Mouse (Mus musculus) heart, postnatal 0 days (tissue): ENCODE measurements around the gene B230104I21Rik.

Experiments
- CTCF ChIP-seq: IDR thresholded peaks from 2 replicates; pipeline ENCODE4 v1.5.1; 2016; ENCODE audit warnings: antibody characterized with exemption, control low read depth, low read depth
- EP300 ChIP-seq: IDR thresholded peaks from 2 replicates; pipeline ENCODE4 v1.6.1; 2016; ENCODE audit warnings: antibody characterized with exemption, low read depth

DNA sequence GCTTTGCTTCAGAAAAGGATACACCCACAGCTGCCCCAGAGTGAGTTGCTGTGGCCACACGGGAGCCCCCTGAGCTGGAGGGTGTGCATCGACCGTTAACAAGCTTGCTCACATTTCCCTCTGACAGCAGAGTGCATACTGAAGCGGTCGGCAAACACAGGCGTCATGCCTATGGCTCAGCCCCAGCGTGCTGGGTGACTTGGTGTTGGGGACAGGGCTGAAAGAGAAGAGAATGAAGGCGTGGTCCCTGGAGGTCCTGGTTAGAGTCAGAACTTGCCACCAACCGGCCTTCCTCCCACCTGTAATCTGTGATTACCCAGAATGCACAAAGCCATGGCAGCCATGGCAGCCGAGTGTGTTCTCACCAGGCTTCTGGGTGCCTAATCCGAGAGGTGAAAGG is 22.9 kb downstream of the B230104I21Rik start:
- no peak for TF ChIP-seq EP300
- TF ChIP-seq CTCF, result no peak
